Mouse (Mus musculus): ENCODE data around the gene Sycp2l. TPM values are rescaled to one million over a fixed set of nuclear protein-coding genes. Genes with fewer than 3 reads are reported as not detected.
"Not testable (repeated sequence)": the region's sequence is repeated elsewhere in the genome, so short reads cannot be mapped to it uniquely, and the experiment has no call there.

Gene Sycp2l
- polyA plus RNA-seq, 1 experiment from 2014 or later, result not detected

DNA sequence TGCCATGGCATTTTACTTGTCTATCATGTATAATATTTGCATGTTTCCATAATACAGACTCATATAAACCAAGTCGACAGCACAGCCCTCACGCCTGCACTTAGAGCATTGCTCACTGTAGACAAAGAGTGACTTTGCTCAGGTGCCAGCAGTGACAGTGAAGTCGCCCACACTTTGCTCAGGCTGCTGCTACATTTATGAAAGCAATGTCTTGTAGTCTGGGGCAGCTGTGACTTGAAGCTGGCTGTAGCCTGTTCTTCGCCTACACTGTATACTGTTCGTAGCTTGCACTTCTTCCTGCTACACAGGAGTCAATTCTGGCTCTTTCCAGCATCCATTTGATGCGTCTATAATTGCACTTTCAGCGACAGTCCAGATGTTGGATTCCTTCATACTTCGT, 15.0 kb downstream of the Sycp2l start:
- no peaks in the 10 kb centered on the region for H3K9me3 ChIP-seq
- no peaks in the 10 kb centered on the region for H3K27me3 ChIP-seq
- H3K4me1 ChIP-seq (replicated peaks), result no peaks in the 10 kb centered on the region
- H3K4me2 ChIP-seq, result no peak overlapping the region
- no peak overlapping the region for H3K4me3 ChIP-seq (replicated peaks)
- H3K27ac ChIP-seq, result no peak overlapping the region
- no peak overlapping the region for H3K9ac ChIP-seq (replicated peaks)
- H3K36me3 ChIP-seq, result no peaks in the 10 kb centered on the region
- WGBS, result 87% methylated on average over 8 of the region's 8 CpGs
- no peak for ATAC-seq (ENCODE audit: insufficient number of reproducible peaks, insufficient read depth, low FRiP score, low TSS enrichment, low read depth)

DNA sequence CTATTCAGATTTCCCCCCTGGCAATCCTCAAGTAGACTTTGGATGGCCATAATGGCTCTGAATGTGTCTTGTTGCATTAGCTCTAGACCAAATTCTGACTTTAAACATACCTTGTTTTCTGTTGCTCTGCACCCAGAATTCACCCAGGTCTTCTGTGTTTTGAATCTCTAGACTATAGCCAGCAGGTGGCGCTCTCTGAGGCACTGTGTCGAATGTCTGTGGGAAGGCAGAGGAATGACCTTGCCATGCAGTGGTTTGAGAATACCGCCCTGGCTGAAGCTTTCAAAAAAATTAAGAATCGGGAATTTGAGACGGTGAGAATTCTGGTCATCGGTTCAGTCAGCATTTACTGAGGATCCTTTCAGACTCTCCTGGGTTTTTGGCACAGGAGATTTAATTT, 20.8 kb downstream of the Sycp2l start:
- H3K27ac ChIP-seq, result no peak overlapping the region
- no peak overlapping the region for H3K9ac ChIP-seq (replicated peaks)
- ATAC-seq (ENCODE audit: insufficient number of reproducible peaks, insufficient read depth, low FRiP score, low TSS enrichment, low read depth), result no peak
- 11% methylated on average over 6 of the region's 6 CpGs for WGBS
- H3K36me3 ChIP-seq, result no peaks in the 10 kb centered on the region
- no peaks in the 10 kb centered on the region for H3K27me3 ChIP-seq
- H3K4me1 ChIP-seq (replicated peaks), result no peaks in the 10 kb centered on the region
- no peak overlapping the region for H3K4me3 ChIP-seq (replicated peaks)
- no peaks in the 10 kb centered on the region for H3K9me3 ChIP-seq
- H3K4me2 ChIP-seq, result no peak overlapping the region

DNA sequence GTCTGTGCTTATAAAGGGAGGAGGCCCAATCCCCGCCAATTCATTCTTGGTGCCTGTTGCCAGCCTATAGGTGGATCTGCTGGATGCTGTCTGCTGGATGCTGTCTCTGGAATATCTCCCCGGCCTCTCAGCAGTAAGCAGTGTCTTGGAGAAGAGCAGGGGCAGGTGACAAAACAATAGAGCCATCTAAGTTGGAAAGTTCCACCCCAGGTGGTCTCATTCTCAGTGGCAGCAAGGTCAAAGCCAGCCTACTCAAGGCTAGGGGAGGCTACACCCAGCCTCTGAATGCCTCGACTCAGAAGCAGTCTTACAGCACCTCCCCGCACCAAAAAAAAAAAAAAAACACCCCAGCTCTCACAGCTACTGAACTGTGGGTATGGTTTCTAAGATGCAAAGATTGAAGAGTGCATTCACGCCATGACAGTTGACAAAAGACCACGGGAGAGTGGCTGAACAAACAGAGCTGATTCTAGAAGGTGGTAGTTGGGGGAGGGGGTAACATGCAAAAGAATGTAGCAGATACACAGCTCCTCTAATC, 31.4 kb downstream of the Sycp2l start:
- WGBS, result 81% methylated on average over 6 of the region's 6 CpGs
- H3K9ac ChIP-seq (replicated peaks), result no peak overlapping the region
- no peak overlapping the region for H3K27ac ChIP-seq
- no peak for ATAC-seq (ENCODE audit: insufficient number of reproducible peaks, insufficient read depth, low FRiP score, low TSS enrichment, low read depth)
- H3K4me2 ChIP-seq, result no peak overlapping the region
- no peaks in the 10 kb centered on the region for H3K4me1 ChIP-seq (replicated peaks)
- no peaks in the 10 kb centered on the region for H3K9me3 ChIP-seq
- H3K27me3 ChIP-seq, result no peaks in the 10 kb centered on the region
- H3K4me3 ChIP-seq (replicated peaks), result no peak overlapping the region
- H3K36me3 ChIP-seq, result no peaks in the 10 kb centered on the region

DNA sequence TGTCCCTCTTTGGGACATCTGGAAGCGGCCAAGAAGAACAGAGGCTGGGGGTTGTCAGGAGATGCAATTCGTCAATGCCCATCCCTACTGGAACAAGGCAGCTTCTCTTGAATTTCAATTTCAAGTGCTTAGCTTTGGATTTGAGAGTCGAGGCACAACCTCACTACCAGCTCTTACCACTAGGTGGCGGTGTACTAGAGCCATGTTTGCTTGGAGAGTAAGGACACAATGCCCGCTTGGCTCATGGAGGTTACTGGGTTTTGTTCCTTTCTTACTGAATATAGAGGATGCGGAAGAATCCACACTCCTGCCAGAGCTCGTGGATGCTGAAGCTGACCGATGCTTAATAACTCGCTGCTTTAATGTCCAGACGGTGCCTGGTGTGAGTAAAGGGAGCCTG, 32.2 kb downstream of the Sycp2l start:
- 80% methylated on average over 10 of the region's 10 CpGs for WGBS
- Histone ChIP-seq H3K27ac (no peak overlapping the region), H3K27me3 (no peaks in the 10 kb centered on the region), H3K9ac (replicated peaks) (no peak overlapping the region), H3K4me3 (replicated peaks) (no peak overlapping the region), H3K9me3 (0 out of 2 replicates have a peak, but pooled peaks cover 3% of the 10 kb centered on the region), H3K4me2 (no peak overlapping the region), H3K36me3 (no peaks in the 10 kb centered on the region), H3K4me1 (replicated peaks) (no peaks in the 10 kb centered on the region)
- no peak for ATAC-seq (ENCODE audit: insufficient number of reproducible peaks, insufficient read depth, low FRiP score, low TSS enrichment, low read depth)

DNA sequence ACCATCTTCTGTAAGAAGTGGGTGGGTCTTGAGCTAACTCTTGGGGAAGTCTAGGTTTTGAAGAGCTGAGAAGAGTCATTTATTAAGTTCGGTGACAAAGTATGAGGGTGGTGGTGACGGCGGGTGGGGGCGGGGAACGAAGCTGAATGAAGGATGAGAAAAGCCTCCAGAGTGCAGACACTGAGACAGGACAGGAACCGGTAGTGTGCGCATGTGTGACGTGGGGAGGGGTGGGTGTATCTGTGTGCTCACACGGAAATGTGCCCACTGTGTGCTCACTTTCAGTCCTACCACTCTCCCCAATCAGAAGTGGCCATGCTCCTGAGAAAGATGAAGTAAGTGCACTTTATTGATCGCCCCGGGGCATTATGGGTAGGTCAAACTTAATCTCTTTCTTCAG, 39.0 kb downstream of the Sycp2l start:
- H3K36me3 ChIP-seq, result no peaks in the 10 kb centered on the region
- H3K4me1 ChIP-seq (replicated peaks), result no peaks in the 10 kb centered on the region
- WGBS, result 84% methylated on average over 11 of the region's 11 CpGs
- H3K4me2 ChIP-seq, result no peak overlapping the region
- no peak for ATAC-seq (ENCODE audit: insufficient number of reproducible peaks, insufficient read depth, low FRiP score, low TSS enrichment, low read depth)
- H3K4me3 ChIP-seq (replicated peaks), result no peak overlapping the region
- no peak overlapping the region for H3K27ac ChIP-seq
- no peak overlapping the region for H3K9ac ChIP-seq (replicated peaks)
- no peaks in the 10 kb centered on the region for H3K27me3 ChIP-seq
- 0 out of 2 replicates have a peak, but pooled peaks cover 3% of the 10 kb centered on the region for H3K9me3 ChIP-seq

DNA sequence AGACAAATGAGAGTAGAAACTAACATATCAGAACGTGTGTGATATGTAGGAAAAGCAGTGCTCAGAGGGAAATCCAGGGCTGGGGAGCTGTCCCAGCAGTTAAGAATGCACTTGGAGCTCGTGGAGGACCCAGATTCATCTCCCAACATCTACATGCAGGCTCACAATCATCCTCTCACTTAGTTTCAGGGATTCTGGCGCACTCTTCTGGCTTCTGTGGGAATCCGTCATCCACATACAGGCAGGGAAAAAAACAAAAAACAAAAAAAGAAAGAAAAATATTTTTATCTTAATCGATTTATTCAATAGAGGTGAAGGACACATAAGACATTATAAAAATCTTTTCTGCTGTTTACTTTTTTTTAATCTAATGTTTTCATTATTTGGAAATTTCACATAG, 44.3 kb downstream of the Sycp2l start:
- no peaks in the 10 kb centered on the region for H3K4me1 ChIP-seq (replicated peaks)
- no peaks in the 10 kb centered on the region for H3K9me3 ChIP-seq
- H3K27ac ChIP-seq, result no peak overlapping the region
- no peak overlapping the region for H3K4me2 ChIP-seq
- no peak overlapping the region for H3K9ac ChIP-seq (replicated peaks)
- H3K36me3 ChIP-seq, result no peaks in the 10 kb centered on the region
- WGBS, result 69% methylated on average over 5 of the region's 5 CpGs
- ATAC-seq (ENCODE audit: insufficient number of reproducible peaks, insufficient read depth, low FRiP score, low TSS enrichment, low read depth), result no peak
- no peaks in the 10 kb centered on the region for H3K27me3 ChIP-seq
- no peak overlapping the region for H3K4me3 ChIP-seq (replicated peaks)

DNA sequence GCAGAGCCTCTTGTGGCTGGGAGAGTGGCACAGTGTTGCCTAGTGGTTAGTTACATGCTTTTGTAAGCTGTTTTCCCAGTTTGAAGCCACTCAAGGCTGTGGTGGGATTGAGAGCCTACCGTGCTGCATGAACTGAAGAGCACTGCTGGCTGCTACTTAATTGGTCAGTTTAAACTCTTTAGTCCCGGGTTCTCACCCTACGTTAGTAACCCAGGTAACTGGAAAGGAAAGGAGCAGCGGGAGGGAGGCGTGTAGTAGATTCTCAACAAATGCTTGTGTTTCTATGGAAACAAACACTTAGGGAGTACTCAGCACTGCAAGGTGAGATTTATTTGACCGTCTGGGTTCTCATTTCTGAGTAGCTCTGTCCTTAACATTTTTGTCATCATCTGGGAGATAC, 73.8 kb downstream of the Sycp2l start:
- 86% methylated on average over 6 of the region's 6 CpGs for WGBS
- H3K27ac ChIP-seq, result no peak overlapping the region
- H3K36me3 ChIP-seq, result no peaks in the 10 kb centered on the region
- H3K4me1 ChIP-seq (replicated peaks), result no peaks in the 10 kb centered on the region
- no peaks in the 10 kb centered on the region for H3K9me3 ChIP-seq
- no peaks in the 10 kb centered on the region for H3K27me3 ChIP-seq
- H3K9ac ChIP-seq (replicated peaks), result no peak overlapping the region
- no peak overlapping the region for H3K4me3 ChIP-seq (replicated peaks)
- no peak overlapping the region for H3K4me2 ChIP-seq
- ATAC-seq (ENCODE audit: insufficient number of reproducible peaks, insufficient read depth, low FRiP score, low TSS enrichment, low read depth), result no peak

DNA sequence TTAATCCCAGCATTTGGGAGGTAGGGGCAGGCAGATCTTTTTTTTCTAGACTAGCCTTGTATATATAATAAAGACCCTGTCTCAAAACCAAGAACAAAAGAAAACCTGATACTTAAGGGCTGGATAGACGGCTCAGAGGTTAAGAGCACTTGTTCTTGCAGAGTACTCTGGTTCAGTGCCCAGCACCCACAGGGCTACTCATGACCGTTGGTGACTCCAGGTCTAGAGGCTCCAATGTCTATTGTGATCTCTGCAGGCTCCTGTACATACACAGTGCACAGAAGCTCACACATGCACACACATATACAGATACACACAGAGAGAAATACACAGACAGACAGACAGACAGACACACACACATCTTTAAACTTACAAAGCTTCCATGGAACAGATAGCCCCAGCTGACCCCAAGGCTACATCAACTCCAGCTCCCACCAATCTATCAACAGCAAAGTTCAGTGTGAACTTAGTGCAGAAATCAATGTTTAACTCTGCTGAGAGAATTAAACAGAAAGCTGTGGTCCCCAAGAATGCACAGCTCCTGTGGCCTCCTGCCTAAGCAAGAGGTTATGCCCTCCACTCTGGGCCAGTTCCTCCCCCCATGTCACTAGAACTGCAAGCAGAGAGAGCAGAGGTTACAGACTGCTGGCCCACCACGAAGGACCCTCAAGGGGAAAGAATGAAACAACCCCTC, 81.7 kb downstream of the Sycp2l start:
- H3K4me3 ChIP-seq (replicated peaks), result no peak overlapping the region
- WGBS, result 77% methylated on average over 3 of the region's 3 CpGs
- H3K9me3 ChIP-seq, result no peaks in the 10 kb centered on the region
- no peaks in the 10 kb centered on the region for H3K36me3 ChIP-seq
- H3K27ac ChIP-seq, result no peak overlapping the region
- no peak overlapping the region for H3K9ac ChIP-seq (replicated peaks)
- no peak overlapping the region for H3K4me2 ChIP-seq
- no peak for ATAC-seq (ENCODE audit: insufficient number of reproducible peaks, insufficient read depth, low FRiP score, low TSS enrichment, low read depth)
- no peaks in the 10 kb centered on the region for H3K4me1 ChIP-seq (replicated peaks)
- peaks cover 6% of the 10 kb centered on the region; the same call in 1 of the 2 replicates for H3K27me3 ChIP-seq

DNA sequence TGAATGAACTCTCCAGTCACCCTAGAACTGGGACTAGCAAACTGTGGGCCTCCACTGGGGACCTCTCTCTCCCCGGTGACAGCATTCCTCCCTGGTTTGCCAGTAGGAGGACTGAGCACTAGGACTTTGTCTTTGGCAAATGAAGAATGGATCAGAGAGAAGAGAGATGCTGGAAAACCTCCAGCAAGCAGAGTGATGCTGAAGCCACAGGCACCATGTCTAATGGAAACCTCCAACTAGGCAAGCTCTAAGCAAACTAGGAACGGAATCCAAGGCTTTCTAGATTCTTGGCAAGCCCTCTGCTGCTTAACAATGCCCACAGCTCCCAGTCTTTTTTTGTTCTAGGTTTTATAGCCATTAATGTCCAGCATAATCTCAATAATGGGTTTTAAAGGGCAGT, 86.8 kb downstream of the Sycp2l start:
- no peak overlapping the region for H3K27ac ChIP-seq
- no peaks in the 10 kb centered on the region for H3K36me3 ChIP-seq
- 80% methylated on average over 2 of the region's 2 CpGs for WGBS
- no peak overlapping the region for H3K4me3 ChIP-seq (replicated peaks)
- H3K27me3 ChIP-seq, result 0 out of 2 replicates have a peak, but pooled peaks cover 5% of the 10 kb centered on the region
- ATAC-seq (ENCODE audit: insufficient number of reproducible peaks, insufficient read depth, low FRiP score, low TSS enrichment, low read depth), result no peak
- H3K9me3 ChIP-seq, result no peaks in the 10 kb centered on the region
- no peak overlapping the region for H3K4me2 ChIP-seq
- H3K4me1 ChIP-seq (replicated peaks), result peaks cover 21% of the 10 kb centered on the region
- H3K9ac ChIP-seq (replicated peaks), result no peak overlapping the region

DNA sequence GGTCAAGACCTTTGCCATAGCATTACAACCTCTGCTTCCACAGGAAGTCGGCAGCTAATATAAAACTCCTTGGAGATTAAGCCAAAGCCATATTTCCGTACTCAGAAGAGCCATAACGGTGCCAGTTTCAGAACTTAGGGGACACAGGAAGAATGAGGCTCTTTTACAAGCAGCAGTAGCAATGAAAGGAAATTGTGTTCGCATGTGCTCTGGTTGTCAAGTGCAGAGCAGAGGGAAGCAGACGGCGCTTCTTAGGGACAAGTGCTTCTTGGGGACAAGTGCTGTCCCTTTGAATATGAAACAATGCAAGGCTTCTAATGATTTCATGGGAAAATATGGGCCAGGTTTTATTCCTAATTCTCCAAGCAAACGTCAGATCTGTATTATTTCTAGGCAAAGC, 89.2 kb downstream of the Sycp2l start:
- H3K9me3 ChIP-seq, result no peaks in the 10 kb centered on the region
- no peak overlapping the region for H3K9ac ChIP-seq (replicated peaks)
- ATAC-seq (ENCODE audit: insufficient number of reproducible peaks, insufficient read depth, low FRiP score, low TSS enrichment, low read depth), result no peak
- 28% methylated on average over 7 of the region's 7 CpGs for WGBS
- no peaks in the 10 kb centered on the region for H3K36me3 ChIP-seq
- no peak overlapping the region for H3K27ac ChIP-seq
- H3K4me3 ChIP-seq (replicated peaks), result no peak overlapping the region
- H3K4me1 ChIP-seq (replicated peaks), result peaks cover 21% of the 10 kb centered on the region
- H3K27me3 ChIP-seq, result peaks cover 10% of the 10 kb centered on the region; the same call in 1 of the 2 replicates
- no peak overlapping the region for H3K4me2 ChIP-seq

DNA sequence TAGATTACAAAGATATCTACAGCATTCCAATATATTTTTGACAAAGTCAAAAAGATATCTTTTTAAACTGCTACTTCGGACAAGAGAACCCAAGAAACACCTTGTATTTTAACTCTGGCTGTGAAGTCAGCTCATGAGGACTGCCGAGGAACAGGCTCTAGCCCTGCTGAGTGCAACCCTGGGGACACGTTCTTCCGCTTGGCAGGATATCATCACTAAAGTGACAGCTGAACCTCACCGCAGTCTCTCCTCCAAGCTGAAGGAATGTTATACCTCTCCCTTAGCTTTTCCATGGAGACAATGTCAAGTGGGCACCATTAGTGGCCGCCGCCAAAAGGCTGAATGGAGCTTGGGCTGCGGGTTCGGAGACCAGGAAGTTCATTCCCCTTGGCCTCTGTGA, 89.6 kb downstream of the Sycp2l start:
- Histone ChIP-seq H3K4me2 (no peak overlapping the region), H3K4me3 (replicated peaks) (no peak overlapping the region), H3K4me1 (replicated peaks) (peaks cover 21% of the 10 kb centered on the region), H3K9ac (replicated peaks) (no peak overlapping the region), H3K9me3 (no peaks in the 10 kb centered on the region), H3K27ac (no peak overlapping the region), H3K36me3 (no peaks in the 10 kb centered on the region), H3K27me3 (peaks cover 10% of the 10 kb centered on the region; the same call in 1 of the 2 replicates)
- 75% methylated on average over 9 of the region's 9 CpGs for WGBS
- no peak for ATAC-seq (ENCODE audit: insufficient number of reproducible peaks, insufficient read depth, low FRiP score, low TSS enrichment, low read depth)

DNA sequence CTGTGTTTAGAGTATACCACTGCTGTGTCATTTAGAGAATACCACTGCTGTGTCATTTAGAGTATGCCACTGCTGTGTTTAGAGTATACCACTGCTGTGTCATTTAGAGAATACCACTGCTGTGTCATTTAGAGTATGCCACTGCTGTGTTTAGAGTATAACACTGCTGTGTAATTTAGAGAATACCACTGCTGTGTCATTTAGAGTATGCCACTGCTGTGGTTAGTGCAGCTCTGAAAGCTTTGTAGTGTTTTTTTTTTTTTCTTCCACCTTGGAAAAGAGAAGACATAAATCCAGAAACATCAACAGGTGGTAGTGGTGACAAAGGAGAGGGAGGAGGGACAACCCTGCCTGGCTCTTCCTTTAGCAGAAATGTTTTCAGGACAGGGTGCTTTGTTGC, 91.5 kb downstream of the Sycp2l start:
- H3K4me3 ChIP-seq (replicated peaks); ATAC-seq (ENCODE audit: insufficient number of reproducible peaks, insufficient read depth, low FRiP score, low TSS enrichment, low read depth); H3K4me2 ChIP-seq; H3K9ac ChIP-seq (replicated peaks); H3K9me3 ChIP-seq; H3K27ac ChIP-seq; H3K27me3 ChIP-seq; H3K36me3 ChIP-seq: not testable (repeated sequence)
- peaks cover 21% of the 10 kb centered on the region for H3K4me1 ChIP-seq (replicated peaks)

Measured in limb, embryonic 12.5 days (tissue).